Comparison of ENCODE assay signal across 8 mouse cellular contexts in genomic region chrX:7375716-7376480, GRCm38 (mm10). TPM values are rescaled to one million over a fixed set of nuclear protein-coding genes. Genes with fewer than 3 reads are reported as not detected.
DNase-seq lines count a peak whose midpoint lies in the region; ATAC-seq lines count a peak whose summit lies in the region.

Gene Usp27x (minus strand): TSS chrX:7375830.

- peak; percentile 77 for ATAC-seq in erythroid progenitor cell, adult 5-6 weeks (replicated peaks; ENCODE audit: low FRiP score, poor library complexity, severe bottlenecking)
- ATAC-seq in heart, embryonic 13.5 days (ENCODE audit: extremely low read depth, insufficient number of reproducible peaks, low FRiP score, low TSS enrichment): peak; percentile 80
- peak; percentile 88 for ATAC-seq in liver, embryonic 13.5 days (ENCODE audit: low read depth)
- peak; percentile 91 for ATAC-seq in stomach, embryonic 16.5 days (ENCODE audit: insufficient read depth, low FRiP score)

- peaks cover 5% of the 10 kb centered on the region for H3K4me1 ChIP-seq in heart, embryonic 13.5 days
- 0 out of 2 replicates have a peak, but pooled peaks cover 2% of the 10 kb centered on the region for H3K4me1 ChIP-seq in liver, embryonic 13.5 days (replicated peaks)
- H3K4me1 ChIP-seq in stomach, embryonic 16.5 days (ENCODE audit: control insufficient read depth, insufficient read depth, low read length): no peaks in the 10 kb centered on the region

- H3K27me3 ChIP-seq in heart, embryonic 13.5 days (replicated peaks): no peaks in the 10 kb centered on the region
- peaks cover 4% of the 10 kb centered on the region; the same call in 1 of the 2 replicates for H3K27me3 ChIP-seq in liver, embryonic 13.5 days
- H3K27me3 ChIP-seq in stomach, embryonic 16.5 days (ENCODE audit: control insufficient read depth, insufficient read depth, low read length): no peaks in the 10 kb centered on the region

- H3K9ac ChIP-seq in heart, embryonic 13.5 days: peak within 1 kb of the TSS; percentile 83
- H3K9ac ChIP-seq in liver, embryonic 13.5 days: peak within 1 kb of the TSS; percentile 65
- H3K9ac ChIP-seq in stomach, embryonic 16.5 days (ENCODE audit: low read length): peak within 1 kb of the TSS; percentile 74

- WGBS in heart, embryonic 13.5 days: 14% methylated on average over 39 of the region's 51 CpGs
- 15% methylated on average over 51 of the region's 51 CpGs for WGBS in liver, embryonic 13.5 days (ENCODE audit: insufficient replicate concordance)
- WGBS in stomach, embryonic 16.5 days: 12% methylated on average over 50 of the region's 51 CpGs

- H3K36me3 ChIP-seq in heart, embryonic 13.5 days: no peaks in the 10 kb centered on the region
- H3K36me3 ChIP-seq in liver, embryonic 13.5 days: no peaks in the 10 kb centered on the region
- no peaks in the 10 kb centered on the region for H3K36me3 ChIP-seq in stomach, embryonic 16.5 days (ENCODE audit: control insufficient read depth, insufficient read depth, low read length)

- peak; percentile 79 for DNase-seq in CD4-positive helper T cell, adult 2 months (ENCODE audit: low read depth, low spot score)
- DNase-seq in brain, embryonic 18.5 days (ENCODE audit: low read depth, low spot score): peak; percentile 46
- peak; percentile 79 for DNase-seq in kidney, postnatal 10 days
- DNase-seq in liver, embryonic 13.5 days: peak; percentile 65
- peak; percentile 76 for DNase-seq in neural tube, embryonic 10.5 days (ENCODE audit: extremely low spot score, low spot score)

- H3K27ac ChIP-seq in heart, embryonic 13.5 days (replicated peaks): peak within 1 kb of the TSS; percentile 85
- no peak within 1 kb of the TSS for H3K27ac ChIP-seq in liver, embryonic 13.5 days
- peak within 1 kb of the TSS; percentile 90 for H3K27ac ChIP-seq in stomach, embryonic 16.5 days (ENCODE audit: low read length)

- H3K4me2 ChIP-seq in heart, embryonic 13.5 days: peak within 1 kb of the TSS; percentile 82
- peak within 1 kb of the TSS; percentile 74 for H3K4me2 ChIP-seq in liver, embryonic 13.5 days
- H3K4me2 ChIP-seq in stomach, embryonic 16.5 days (ENCODE audit: low read depth, low read length): peak within 1 kb of the TSS; percentile 80

- H3K4me3 ChIP-seq in heart, embryonic 13.5 days: peak within 1 kb of the TSS; percentile 65
- peak within 1 kb of the TSS; percentile 58 for H3K4me3 ChIP-seq in liver, embryonic 13.5 days (replicated peaks)
- peak within 1 kb of the TSS; percentile 58 for H3K4me3 ChIP-seq in stomach, embryonic 16.5 days (replicated peaks; ENCODE audit: low read length)

- H3K9me3 ChIP-seq in heart, embryonic 13.5 days: no peaks in the 10 kb centered on the region
- H3K9me3 ChIP-seq in liver, embryonic 13.5 days (replicated peaks): no peaks in the 10 kb centered on the region
- no peaks in the 10 kb centered on the region for H3K9me3 ChIP-seq in stomach, embryonic 16.5 days (replicated peaks; ENCODE audit: control insufficient read depth, low read length)

RNA-seq across cellular contexts. Expression of gene Usp27x, which starts in this region (rescaled TPM):
- not detected in 2 replicates for total RNA-seq in erythroid progenitor cell, adult 5-6 weeks (2015; ENCODE audit: low replicate concordance)
- not detected in 2 replicates for total RNA-seq in erythroid progenitor cell, adult 5-6 weeks (2017; ENCODE audit: low replicate concordance)
- polyA plus RNA-seq in heart, embryonic 13.5 days (2015; fragmentation: Nextera tagmentation; extraction: Ambion mirVana): 0.44 and 0.56 TPM in 2 replicates
- 0.03 and 0.10 TPM in 2 replicates for polyA plus RNA-seq in liver, embryonic 13.5 days (2015; fragmentation: Nextera tagmentation; extraction: Ambion mirVana)
- 0.46 and 0.56 TPM in 2 replicates for polyA plus RNA-seq in stomach, embryonic 16.5 days (2015; fragmentation: Nextera tagmentation; extraction: Ambion mirVana)

Comparison
In these comparisons a context has a peak if more than half of its experiments do, and no peak if none do; other contexts are left out.
1. Peak in ATAC-seq in erythroid progenitor cell, adult 5-6 weeks; RNA of the gene not detected or under 1 TPM.
2. Peak in ATAC-seq, H3K4me3 ChIP-seq, H3K27ac ChIP-seq, H3K9ac ChIP-seq and H3K4me2 ChIP-seq in heart, embryonic 13.5 days; RNA of the gene not detected or under 1 TPM.
3. Peak in DNase-seq, ATAC-seq, H3K4me3 ChIP-seq, H3K9ac ChIP-seq and H3K4me2 ChIP-seq in liver, embryonic 13.5 days; RNA of the gene not detected or under 1 TPM.
4. Peak in ATAC-seq, H3K4me3 ChIP-seq, H3K27ac ChIP-seq, H3K9ac ChIP-seq and H3K4me2 ChIP-seq in stomach, embryonic 16.5 days; RNA of the gene not detected or under 1 TPM.